Mouse (Mus musculus) ovary, adult 18-20 months (tissue): ENCODE measurements around the gene Mpo.

ENCODE experiments used
- DNase-seq: peaks from one replicate; pipeline ENCODE4 v3.0.0; 2022; ENCODE audit warnings: low spot score, mixed read lengths

The Mpo gene

DNA sequence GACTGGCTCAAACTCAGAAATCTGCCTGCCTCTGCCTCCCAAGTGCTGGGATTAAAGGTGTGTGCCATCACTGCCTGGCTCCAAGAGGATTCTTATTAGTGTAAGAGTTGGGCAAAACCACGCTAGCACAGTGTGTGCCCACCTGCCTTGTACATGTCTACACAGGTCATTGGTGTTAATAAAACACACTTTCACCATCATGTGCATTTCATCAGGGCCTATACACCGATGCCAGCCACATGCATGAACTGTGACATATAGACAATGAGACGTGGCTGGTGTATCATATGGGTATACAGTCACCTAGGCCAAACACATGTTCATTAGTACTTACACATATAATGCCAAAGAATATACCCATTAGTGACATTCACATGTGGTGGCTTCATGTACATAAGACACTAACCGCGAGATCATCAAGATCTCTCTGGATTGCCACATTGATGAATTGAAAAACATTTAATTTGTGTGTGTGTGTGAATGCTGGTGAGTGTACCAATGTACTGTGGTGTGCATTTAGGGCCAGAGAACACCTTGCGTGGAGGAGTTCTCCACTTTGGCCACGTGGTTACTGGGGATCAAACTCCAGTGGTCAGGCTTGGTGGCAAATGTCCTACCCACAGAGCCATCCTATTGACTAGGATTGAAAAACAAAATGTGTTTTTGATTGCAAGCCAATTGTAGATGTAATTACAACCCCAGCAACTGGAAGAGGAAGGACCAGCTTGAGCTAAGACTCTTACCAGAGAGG lies 35.0 kb upstream of the Mpo start:
- DNase-seq = no peak

DNA sequence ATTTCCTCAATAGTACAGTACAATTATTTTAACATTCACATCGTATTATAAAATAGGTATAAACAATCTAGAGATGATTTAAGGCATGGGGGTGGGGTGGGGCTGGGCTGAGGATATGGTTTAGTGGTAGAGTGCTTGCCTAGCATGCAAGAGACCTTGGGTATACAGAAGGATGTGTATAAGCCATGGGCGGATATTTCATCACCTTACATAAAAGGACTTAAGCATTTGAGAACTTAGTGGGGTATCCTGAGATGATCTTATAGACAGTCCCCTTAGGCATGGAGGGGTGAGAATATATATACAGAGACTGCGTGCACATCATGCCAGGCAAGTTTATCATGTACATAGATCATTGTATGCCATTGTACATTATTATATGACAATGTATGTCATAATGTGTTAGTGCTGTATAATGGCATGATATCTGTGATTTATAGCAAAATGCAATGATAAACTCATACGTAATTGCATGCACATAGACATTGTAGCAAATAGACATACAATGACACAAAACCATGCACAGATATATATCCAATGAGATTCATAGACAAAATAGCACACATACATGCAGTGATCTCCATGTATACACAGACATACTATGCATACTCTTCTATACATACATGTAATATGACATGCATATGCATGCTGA lies 34.3 kb upstream of the Mpo start:
- no peak for DNase-seq

- no peak for DNase-seq
These were observed 33.8 kb upstream of the Mpo start for GRCm38 (mm10) chr11:87759609-87760005.

- no peak for DNase-seq
These were observed 32.9 kb upstream of the Mpo start, which contains the start of gene Tspoap1 for GRCm38 (mm10) chr11:87760301-87761081. Gene Tspoap1, plus strand, starts transcription at chr11:87760541.

- DNase-seq = no peak
These were observed 32.1 kb upstream of the Mpo start for GRCm38 (mm10) chr11:87761181-87761721.

DNA sequence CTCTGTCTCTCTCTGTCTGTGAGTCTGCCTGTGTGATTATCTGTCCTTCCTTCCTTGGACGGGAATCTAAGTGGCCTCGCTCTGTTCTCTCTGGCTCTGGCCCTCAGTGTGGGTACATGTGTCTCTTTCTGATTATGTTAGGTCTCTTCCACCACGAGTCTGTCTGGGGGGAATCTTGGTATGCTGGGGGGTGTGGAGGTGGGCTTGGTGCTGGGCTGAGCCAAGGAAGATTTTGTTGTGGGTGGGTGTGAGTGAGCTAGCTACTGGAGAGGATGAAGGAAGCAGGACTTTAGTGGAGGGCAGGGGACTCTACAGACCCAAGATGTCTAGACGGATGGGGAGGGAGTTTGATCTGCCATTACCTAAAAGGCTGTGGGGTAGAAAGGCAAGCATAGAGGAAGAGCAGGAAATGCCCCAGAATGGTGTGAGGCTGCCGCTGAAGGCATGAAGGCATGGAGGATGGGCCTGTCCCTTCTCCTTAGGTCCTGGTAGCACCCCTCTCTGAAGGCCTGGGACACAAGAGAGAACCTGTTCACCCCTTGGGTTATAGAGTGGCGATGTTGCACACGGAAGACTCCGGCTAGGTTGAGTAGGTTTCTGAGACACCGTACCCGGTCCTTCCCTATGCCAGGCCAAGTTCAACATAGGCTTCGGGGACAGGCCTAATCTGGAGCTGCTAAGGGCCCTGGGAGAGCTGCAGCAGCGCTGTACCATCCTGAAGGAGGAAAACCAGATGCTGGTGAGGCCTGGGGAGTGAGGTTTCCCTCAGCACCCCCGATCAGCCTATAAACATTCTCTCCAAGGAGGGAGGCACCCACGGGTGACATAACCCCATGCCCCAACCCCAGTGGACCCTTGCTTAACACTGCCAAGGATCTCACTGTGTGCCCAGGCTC lies 31.3 kb upstream of the Mpo start:
- no peak for DNase-seq

DNA sequence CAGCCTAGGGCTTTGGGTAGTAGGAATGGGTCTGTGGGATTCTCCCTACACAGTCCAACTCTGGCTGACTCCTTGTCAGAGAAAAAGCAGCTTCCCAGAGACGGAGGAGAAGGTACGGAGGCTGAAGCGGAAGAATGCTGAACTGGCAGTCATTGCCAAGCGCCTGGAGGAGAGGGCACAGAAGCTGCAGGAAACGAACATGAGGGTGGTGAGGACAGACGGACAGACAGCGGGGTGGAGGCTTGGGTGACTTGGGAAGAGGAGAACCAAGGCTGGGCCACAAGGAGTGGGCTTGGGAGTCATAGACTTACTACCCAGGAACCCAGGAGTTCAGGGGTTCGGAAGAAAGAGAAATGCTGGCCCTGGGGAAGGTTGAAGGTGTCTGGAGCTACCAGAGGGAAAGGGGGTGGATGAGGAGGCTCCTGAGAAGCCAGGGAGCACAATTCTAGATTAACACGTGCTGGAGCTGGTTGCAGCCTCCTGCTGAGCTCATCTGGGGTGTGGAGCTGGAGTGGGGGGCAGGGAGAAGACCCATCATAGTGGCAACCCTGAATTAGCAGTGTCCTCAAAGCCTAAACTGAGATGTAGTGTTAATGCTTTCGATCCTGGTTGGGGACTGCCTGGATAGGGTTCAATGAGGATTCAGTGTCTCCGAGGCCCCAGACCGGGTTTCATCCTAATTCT lies 30.5 kb upstream of the Mpo start:
- no peak for DNase-seq

DNA sequence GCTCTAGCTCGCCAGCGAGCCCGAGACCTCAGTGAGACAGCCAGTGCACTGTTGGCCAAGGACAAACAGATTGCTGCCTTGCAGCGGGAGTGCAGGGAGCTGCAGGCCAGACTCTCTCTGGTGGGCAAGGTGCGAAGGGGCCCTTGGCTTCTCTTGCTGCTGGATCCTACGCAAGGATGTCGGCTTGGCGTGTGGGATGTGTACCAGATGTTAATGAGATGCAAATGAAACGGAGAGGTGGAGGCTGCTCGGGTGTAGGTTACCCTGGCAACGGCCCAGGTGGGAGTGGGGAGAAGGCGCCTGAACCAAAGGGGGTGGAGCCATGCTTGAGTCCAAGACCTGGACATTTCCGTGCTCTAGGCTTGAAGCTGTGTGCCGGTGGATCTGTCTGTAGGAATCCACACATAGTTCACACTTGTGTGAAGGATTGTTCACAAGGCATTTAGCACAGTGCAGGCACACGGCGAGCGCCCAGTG lies 29.8 kb upstream of the Mpo start:
- no peak for DNase-seq

GRCm38 (mm10) chr11:87763988-87764876 lies 29.1 kb upstream of the Mpo start:
- DNase-seq = no peak

GRCm38 (mm10) chr11:87768745-87769144 lies 24.6 kb upstream of the Mpo start:
- no peak for DNase-seq

DNA sequence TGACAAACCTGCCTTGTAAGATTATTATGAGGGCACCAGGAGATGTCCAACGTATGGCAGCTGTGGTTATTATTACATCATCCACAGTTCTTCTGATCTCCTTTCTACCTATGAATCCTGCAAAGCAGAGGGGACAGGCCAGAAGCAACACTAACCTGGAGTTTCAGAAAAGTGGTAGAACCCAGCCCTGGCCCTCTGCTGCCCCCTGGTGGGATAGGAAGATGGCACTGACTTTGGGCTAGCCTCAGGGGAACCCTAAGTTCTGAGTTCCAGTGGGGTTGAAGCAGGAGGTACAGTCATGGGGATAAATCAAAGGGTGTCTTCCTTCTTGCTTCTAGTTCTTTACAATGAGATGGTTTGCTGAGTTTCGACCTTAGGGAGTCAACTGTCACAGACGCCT lies 22.4 kb upstream of the Mpo start:
- DNase-seq = no peak

GRCm38 (mm10) chr11:87772354-87772753 lies 21.0 kb upstream of the Mpo start:
- DNase-seq = no peak

DNA sequence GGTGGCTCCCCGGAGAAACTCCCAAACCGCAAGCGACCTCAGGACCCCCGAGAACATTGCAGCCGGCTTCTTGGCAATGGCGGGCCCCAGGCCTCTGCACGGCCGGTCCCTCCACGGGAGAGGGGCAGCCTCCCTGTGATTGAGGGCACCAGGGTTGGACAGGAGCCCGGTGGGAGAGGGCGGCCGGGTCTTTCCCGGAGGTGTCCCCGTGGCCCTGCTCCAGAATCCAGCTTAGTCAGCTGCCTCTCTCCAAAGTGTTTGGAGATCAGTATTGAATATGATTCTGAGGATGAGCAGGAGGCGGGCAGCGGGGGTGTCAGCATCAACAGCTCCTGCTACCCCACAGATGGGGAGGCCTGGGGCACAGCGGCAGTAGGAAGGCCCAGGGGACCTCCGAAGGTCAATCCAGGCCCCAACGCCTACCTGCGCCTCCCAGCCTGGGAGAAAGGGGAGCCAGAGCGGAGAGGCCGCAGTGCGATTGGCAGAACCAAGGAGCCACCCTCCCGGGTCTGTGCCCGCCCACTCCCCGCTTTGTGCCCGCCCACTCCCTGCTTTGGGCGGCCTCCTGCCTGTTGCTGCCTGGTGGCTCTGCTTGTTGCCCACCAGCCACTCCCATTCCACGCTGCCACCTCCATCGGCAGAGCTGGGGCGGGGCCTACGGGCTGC lies 15.1 kb upstream of the Mpo start:
- peak; percentile 55 for DNase-seq

DNA sequence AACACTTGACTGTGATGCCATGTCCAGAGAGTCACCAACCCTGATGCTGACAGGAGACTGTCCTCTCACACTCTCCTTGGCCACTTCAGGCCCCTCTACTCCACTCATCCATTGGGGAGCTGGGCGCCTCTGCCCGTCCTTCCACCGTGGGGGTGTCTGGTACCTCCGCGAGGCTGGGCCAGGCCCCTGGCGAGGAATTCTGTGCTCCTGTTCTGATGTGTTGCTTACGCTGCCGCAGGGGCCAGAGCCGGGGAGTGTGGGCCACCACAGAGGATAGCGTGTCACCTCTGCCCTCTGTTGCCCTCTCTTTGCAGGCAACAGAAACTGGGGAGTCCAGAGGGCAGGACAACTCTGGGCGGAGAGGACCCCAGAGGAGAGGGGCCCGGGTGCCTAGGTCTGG lies 14.5 kb upstream of the Mpo start:
- no peak for DNase-seq

- DNase-seq = no peak
These were observed 14.0 kb upstream of the Mpo start for GRCm38 (mm10) chr11:87779392-87779791.

DNA sequence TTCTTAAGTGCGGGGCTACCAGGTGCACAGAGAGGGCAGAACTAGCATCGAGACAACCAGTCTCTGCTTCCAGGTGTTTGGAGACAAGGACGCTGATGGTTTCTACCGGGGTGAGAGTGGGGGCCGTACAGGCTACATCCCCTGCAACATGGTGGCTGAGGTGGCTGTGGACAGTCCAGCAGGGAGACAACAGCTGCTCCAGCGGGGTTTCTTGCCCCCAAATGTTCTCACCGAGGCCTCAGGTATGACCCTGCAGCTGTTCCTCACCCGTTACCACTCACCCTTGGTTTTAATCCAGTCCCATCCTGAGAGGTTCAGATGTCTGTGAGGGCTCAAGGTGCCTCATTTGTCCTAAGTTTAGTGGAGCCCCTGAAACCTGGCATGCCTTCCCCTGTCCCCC lies 13.3 kb upstream of the Mpo start:
- DNase-seq = no peak

DNA sequence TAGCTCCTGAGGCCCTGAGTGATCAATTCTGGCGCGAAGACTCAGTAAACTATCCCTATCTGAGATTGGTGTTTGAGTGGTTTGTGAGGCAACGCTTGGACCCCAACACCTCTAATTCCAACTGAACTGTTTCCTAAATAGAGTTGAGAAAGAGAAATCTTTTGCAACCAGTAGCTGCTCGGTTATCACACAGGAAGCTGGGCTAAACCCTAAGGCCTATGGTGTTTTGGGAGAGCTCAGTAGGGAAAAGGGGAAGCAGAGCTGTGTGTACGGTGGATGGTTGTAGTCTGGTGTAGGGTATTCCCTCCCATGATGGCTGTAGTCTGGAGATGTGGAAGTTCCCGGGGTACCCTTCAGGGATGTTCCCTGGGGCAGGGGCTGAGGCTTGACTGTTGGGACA lies 3.3 kb upstream of the Mpo start:
- DNase-seq = no peak

GRCm38 (mm10) chr11:87801711-87802275 lies 8.4 kb downstream of the Mpo start:
- no peak for DNase-seq

DNA sequence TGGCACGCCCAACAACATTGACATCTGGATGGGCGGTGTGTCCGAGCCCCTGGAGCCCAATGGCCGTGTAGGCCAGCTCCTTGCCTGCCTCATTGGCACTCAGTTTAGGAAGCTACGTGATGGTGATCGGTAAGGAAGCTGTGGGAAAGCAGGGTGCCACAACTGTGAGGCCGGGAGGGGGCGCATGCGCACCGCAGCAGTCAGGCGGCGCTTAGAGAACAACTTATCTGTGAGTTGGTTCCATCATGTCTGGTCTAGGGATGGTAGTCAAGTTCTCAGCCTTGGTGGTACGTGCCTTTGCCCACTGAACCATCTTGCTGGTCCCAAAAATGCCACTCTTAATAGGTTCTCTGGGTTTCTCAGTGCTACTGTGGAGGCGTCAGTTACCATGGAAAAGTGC lies 9.2 kb downstream of the Mpo start:
- no peak for DNase-seq
